Mouse (Mus musculus): ENCODE measurements around the gene Gm20708. TPM values are rescaled to one million over a fixed set of nuclear protein-coding genes. Genes with fewer than 3 reads are reported as not detected.

Gene Gm20708
- polyA plus RNA-seq, 1 experiment = 0.35 TPM

- Histone ChIP-seq H3K4me2 (ENCODE audit: low read depth) (no peak overlapping the region), H3ac (ENCODE audit: control insufficient read depth, insufficient read length) (no peak overlapping the region), H3K36me3 (ENCODE audit: control insufficient read depth, insufficient read depth) (peaks cover 21% of the 10 kb centered on the region), H3K27me3 (ENCODE audit: control insufficient read depth, insufficient read depth, insufficient read length) (no peaks in the 10 kb centered on the region), H3K4me3 (no peak overlapping the region), H3K79me2 (ENCODE audit: control insufficient read depth, insufficient read depth) (no peaks in the 10 kb centered on the region)
- TF ChIP-seq REST (IDR thresholded peaks at IDR 0.05; ENCODE audit: insufficient read depth, insufficient read length) (no peak), MAX (IDR thresholded peaks at IDR 0.05; ENCODE audit: low read depth) (no peak), MYOG (IDR thresholded peaks at IDR 0.05; ENCODE audit: control insufficient read depth in 1 of 3, insufficient read depth in 1 of 3, insufficient read length in 2 of 3, low read depth in 2 of 3) (no peak), POLR2AphosphoS2 (IDR thresholded peaks at IDR 0.05; ENCODE audit: insufficient read length, low read depth) (no peak), SRF (IDR thresholded peaks at IDR 0.05; ENCODE audit: control insufficient read depth, insufficient read length, low read depth) (no peak), CEBPB (IDR thresholded peaks at IDR 0.05; ENCODE audit: insufficient read depth, poor library complexity, severe bottlenecking) (no peak), POLR2A (IDR thresholded peaks at IDR 0.05; ENCODE audit: insufficient read length, low read depth) (no peak), E2F4 (IDR thresholded peaks at IDR 0.05; ENCODE audit: insufficient read depth) (no peak), TCF12 (IDR thresholded peaks at IDR 0.05; ENCODE audit: insufficient read depth, poor library complexity, severe bottlenecking) (no peak), USF1 (IDR thresholded peaks at IDR 0.05; ENCODE audit: low read depth) (no peak), MYOD1 (IDR thresholded peaks at IDR 0.05; ENCODE audit: control insufficient read depth in 1 of 3, insufficient read length in 2 of 3, low read depth in 2 of 3) (no peak), TCF3 (IDR thresholded peaks at IDR 0.05; ENCODE audit: insufficient read length, low read depth) (no peak)
These were observed 44.1 kb upstream of the Gm20708 start for GRCm38 (mm10) chr11:117765361-117765760.

GRCm38 (mm10) chr11:117766275-117766674, 43.2 kb upstream of the Gm20708 start:
- no peak for TF ChIP-seq MYOG (IDR thresholded peaks at IDR 0.05; ENCODE audit: control insufficient read depth in 1 of 3, insufficient read depth in 1 of 3, insufficient read length in 2 of 3, low read depth in 2 of 3)
- no peak for TF ChIP-seq REST (IDR thresholded peaks at IDR 0.05; ENCODE audit: insufficient read depth, insufficient read length)
- Histone ChIP-seq H3K79me2 (ENCODE audit: control insufficient read depth, insufficient read depth) (no peaks in the 10 kb centered on the region), H3K27me3 (ENCODE audit: control insufficient read depth, insufficient read depth, insufficient read length) (no peaks in the 10 kb centered on the region), H3K36me3 (ENCODE audit: control insufficient read depth, insufficient read depth) (peaks cover 16% of the 10 kb centered on the region), H3K4me2 (ENCODE audit: low read depth) (no peak overlapping the region), H3ac (ENCODE audit: control insufficient read depth, insufficient read length) (no peak overlapping the region), H3K4me3 (no peak overlapping the region)

- Histone ChIP-seq H3K36me3 (ENCODE audit: control insufficient read depth, insufficient read depth) (peaks cover 19% of the 10 kb centered on the region), H3K4me2 (ENCODE audit: low read depth) (no peak overlapping the region), H3ac (ENCODE audit: control insufficient read depth, insufficient read length) (no peak overlapping the region), H3K79me2 (ENCODE audit: control insufficient read depth, insufficient read depth) (no peaks in the 10 kb centered on the region), H3K4me3 (no peak overlapping the region), H3K27me3 (ENCODE audit: control insufficient read depth, insufficient read depth, insufficient read length) (no peaks in the 10 kb centered on the region)
- TF ChIP-seq POLR2AphosphoS2 (IDR thresholded peaks at IDR 0.05; ENCODE audit: insufficient read length, low read depth) (peak; percentile 12), TCF3 (IDR thresholded peaks at IDR 0.05; ENCODE audit: insufficient read length, low read depth) (no peak)
These were observed 40.5 kb upstream of the Gm20708 start for GRCm38 (mm10) chr11:117768725-117769682.

- no peak overlapping the region for H3ac ChIP-seq (ENCODE audit: control insufficient read depth, insufficient read length)
- no peak overlapping the region for H3K4me3 ChIP-seq
- no peaks in the 10 kb centered on the region for H3K79me2 ChIP-seq (ENCODE audit: control insufficient read depth, insufficient read depth)
- no peak overlapping the region for H3K4me2 ChIP-seq (ENCODE audit: low read depth)
- H3K36me3 ChIP-seq (ENCODE audit: control insufficient read depth, insufficient read depth) = peaks cover 18% of the 10 kb centered on the region
- TF ChIP-seq E2F4 (IDR thresholded peaks at IDR 0.05; ENCODE audit: insufficient read depth) = no peak
- TF ChIP-seq REST (IDR thresholded peaks at IDR 0.05; ENCODE audit: insufficient read depth, insufficient read length) = no peak
- TF ChIP-seq TCF12 (IDR thresholded peaks at IDR 0.05; ENCODE audit: insufficient read depth, poor library complexity, severe bottlenecking) = no peak
- TF ChIP-seq MYOG (IDR thresholded peaks at IDR 0.05; ENCODE audit: control insufficient read depth in 1 of 3, insufficient read depth in 1 of 3, insufficient read length in 2 of 3, low read depth in 2 of 3) = no peak
- no peak for TF ChIP-seq MYOD1 (IDR thresholded peaks at IDR 0.05; ENCODE audit: control insufficient read depth in 1 of 3, insufficient read length in 2 of 3, low read depth in 2 of 3)
- no peaks in the 10 kb centered on the region for H3K27me3 ChIP-seq (ENCODE audit: control insufficient read depth, insufficient read depth, insufficient read length)
These were observed 39.8 kb upstream of the Gm20708 start for GRCm38 (mm10) chr11:117769683-117770047.

- Histone ChIP-seq H3K79me2 (ENCODE audit: control insufficient read depth, insufficient read depth) (no peaks in the 10 kb centered on the region), H3K27me3 (ENCODE audit: control insufficient read depth, insufficient read depth, insufficient read length) (no peaks in the 10 kb centered on the region), H3K4me3 (no peak overlapping the region), H3K4me2 (ENCODE audit: low read depth) (no peak overlapping the region), H3ac (ENCODE audit: control insufficient read depth, insufficient read length) (no peak overlapping the region), H3K36me3 (ENCODE audit: control insufficient read depth, insufficient read depth) (peaks cover 26% of the 10 kb centered on the region)
- no peak for TF ChIP-seq POLR2A (IDR thresholded peaks at IDR 0.05; ENCODE audit: insufficient read length, low read depth)
- TF ChIP-seq MYOG (IDR thresholded peaks at IDR 0.05; ENCODE audit: control insufficient read depth in 1 of 3, insufficient read depth in 1 of 3, insufficient read length in 2 of 3, low read depth in 2 of 3) = no peak
- no peak for TF ChIP-seq E2F4 (IDR thresholded peaks at IDR 0.05; ENCODE audit: insufficient read depth)
- no peak for TF ChIP-seq TCF12 (IDR thresholded peaks at IDR 0.05; ENCODE audit: insufficient read depth, poor library complexity, severe bottlenecking)
- TF ChIP-seq CEBPB (IDR thresholded peaks at IDR 0.05; ENCODE audit: insufficient read depth, poor library complexity, severe bottlenecking) = no peak
- no peak for TF ChIP-seq TCF3 (IDR thresholded peaks at IDR 0.05; ENCODE audit: insufficient read length, low read depth)
- TF ChIP-seq REST (IDR thresholded peaks at IDR 0.05; ENCODE audit: insufficient read depth, insufficient read length) = no peak
- TF ChIP-seq SRF (IDR thresholded peaks at IDR 0.05; ENCODE audit: control insufficient read depth, insufficient read length, low read depth) = no peak
- TF ChIP-seq USF1 (IDR thresholded peaks at IDR 0.05; ENCODE audit: low read depth) = no peak
- TF ChIP-seq MYOD1 (IDR thresholded peaks at IDR 0.05; ENCODE audit: control insufficient read depth in 1 of 3, insufficient read length in 2 of 3, low read depth in 2 of 3) = no peak
- TF ChIP-seq POLR2AphosphoS2 (IDR thresholded peaks at IDR 0.05; ENCODE audit: insufficient read length, low read depth) = no peak
- no peak for TF ChIP-seq MAX (IDR thresholded peaks at IDR 0.05; ENCODE audit: low read depth)
These were observed 39.1 kb upstream of the Gm20708 start for GRCm38 (mm10) chr11:117770407-117770806.
